Mouse (Mus musculus) macrophage (primary cell): ENCODE measurements around the gene Dgkd. TPM values are rescaled to one million over a fixed set of nuclear protein-coding genes. Genes with fewer than 3 reads are reported as not detected.
A peak's percentile ranks its signal among the peaks of the same experiment; 100 is the strongest.

Experiments
- H3K27ac ChIP-seq: fragments of 350-480 bp; formaldehyde crosslinking; 2 replicates; pipeline ENCODE4 v1.9.0; 2021
- H3K36me3 ChIP-seq: fragments of 350-480 bp; formaldehyde crosslinking; 2 replicates; pipeline ENCODE4 v1.9.0; 2021; ENCODE audit errors: inconsistent target
- H3K4me3 ChIP-seq: fragments of 350-480 bp; formaldehyde crosslinking; 2 replicates; pipeline ENCODE4 v1.9.0; 2021; ENCODE audit errors: inconsistent target
- H3K79me2 ChIP-seq: fragments of 350-480 bp; formaldehyde crosslinking; 2 replicates; pipeline ENCODE4 v1.9.0; 2021; ENCODE audit errors: inconsistent target
- WGBS: methylation state at CpG from one replicate; pipeline ENCODE4 v1.1.7; 2026; ENCODE audit warnings: inconsistent platforms; ENCODE audit not compliant: missing documents; 5-methylcytosine and 5-hydroxymethylcytosine counted together
- polyA plus RNA-seq: library from polyadenylated mRNA; stranded (reverse); fragments of 250-400 nt; gene quantifications from 3 replicates; pipeline ENCODE4 v1.2.4, GENCODE M21; 2018; ENCODE audit warnings: inconsistent platforms

The Dgkd gene
- polyA plus RNA-seq, 1 experiment from 2014 or later, result 33.2 TPM

DNA sequence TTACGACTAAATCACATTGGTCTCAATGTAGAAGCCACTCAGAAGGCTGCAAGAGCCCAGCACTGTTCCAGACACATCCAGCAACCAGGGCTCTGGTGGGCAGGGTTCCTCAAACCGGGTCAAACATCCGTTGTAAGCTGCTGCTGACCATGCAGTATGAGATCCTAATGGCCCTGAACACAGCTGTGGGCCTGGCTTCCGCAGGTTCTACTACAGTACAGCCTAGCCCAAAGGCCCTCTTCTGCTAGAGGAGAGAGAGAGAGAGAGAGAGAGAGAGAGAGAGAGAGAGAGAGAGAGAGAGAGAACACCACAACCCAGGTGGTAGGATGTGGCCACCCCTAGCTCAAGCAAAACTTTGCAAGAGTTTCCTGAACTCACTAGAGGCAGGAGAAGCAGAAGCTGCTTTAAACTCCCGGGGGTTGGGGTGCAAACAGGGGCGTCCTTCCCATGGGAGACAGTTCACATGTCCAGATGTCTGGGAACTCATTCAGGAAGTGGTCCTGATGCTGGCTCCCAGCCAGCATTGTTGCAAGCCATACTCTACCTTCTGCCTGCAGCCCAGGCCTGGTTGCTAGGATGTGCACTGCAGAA lies 23.4 kb upstream of the Dgkd start:
- Histone ChIP-seq H3K4me3 (no peak overlapping the region), H3K79me2 (no peaks in the 10 kb centered on the region), H3K27ac (peak overlapping the region; percentile 95), H3K36me3 (no peaks in the 10 kb centered on the region)
- WGBS, result 11% methylated on average over 6 of the region's 6 CpGs

DNA sequence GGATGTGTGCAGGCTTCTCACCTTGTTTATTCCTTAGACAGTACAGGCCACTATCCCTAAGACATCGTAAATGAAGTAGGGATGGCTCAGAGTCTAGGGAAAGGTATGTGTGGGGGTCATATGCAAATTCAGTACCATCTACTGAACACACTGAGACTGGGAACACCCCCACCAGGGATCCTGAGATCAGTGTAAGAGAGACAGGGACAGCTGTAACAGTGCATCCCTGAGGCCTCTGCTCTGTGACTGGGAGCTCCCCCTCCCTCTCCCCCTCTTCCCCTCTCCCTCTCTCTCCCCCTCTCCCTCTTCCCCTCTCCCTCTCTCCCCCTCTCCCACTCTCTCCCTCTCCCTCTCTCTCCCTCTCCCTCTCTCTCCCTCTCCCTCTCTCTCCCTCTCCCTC lies 16.6 kb upstream of the Dgkd start:
- H3K4me3 ChIP-seq, result no peak overlapping the region
- no peaks in the 10 kb centered on the region for H3K79me2 ChIP-seq
- WGBS, result 100% methylated on average over 1 of the region's 1 CpGs
- no peak overlapping the region for H3K27ac ChIP-seq
- H3K36me3 ChIP-seq, result no peaks in the 10 kb centered on the region

DNA sequence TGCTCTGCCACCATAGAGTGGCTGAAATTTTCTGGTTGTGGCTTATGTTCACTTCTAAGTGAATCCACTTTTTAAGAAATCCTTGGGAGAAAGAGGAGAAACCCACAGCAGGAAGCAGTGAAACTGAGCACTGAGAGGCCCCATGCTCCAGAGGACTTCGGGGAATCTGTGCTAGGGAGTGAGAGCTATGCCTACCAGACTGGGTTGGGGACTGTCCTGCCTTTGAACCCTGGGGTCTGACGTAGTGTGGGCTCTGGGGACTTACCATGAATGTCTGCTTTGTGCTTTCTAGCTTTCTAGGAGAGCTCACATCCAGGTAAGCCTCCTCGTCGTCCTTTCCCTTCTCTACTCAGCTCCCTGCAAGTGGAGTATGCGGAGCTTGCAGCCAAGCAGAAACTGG lies 16.1 kb upstream of the Dgkd start:
- Histone ChIP-seq H3K79me2 (no peaks in the 10 kb centered on the region), H3K36me3 (no peaks in the 10 kb centered on the region), H3K4me3 (no peak overlapping the region), H3K27ac (no peak overlapping the region)
- 89% methylated on average over 5 of the region's 5 CpGs for WGBS

DNA sequence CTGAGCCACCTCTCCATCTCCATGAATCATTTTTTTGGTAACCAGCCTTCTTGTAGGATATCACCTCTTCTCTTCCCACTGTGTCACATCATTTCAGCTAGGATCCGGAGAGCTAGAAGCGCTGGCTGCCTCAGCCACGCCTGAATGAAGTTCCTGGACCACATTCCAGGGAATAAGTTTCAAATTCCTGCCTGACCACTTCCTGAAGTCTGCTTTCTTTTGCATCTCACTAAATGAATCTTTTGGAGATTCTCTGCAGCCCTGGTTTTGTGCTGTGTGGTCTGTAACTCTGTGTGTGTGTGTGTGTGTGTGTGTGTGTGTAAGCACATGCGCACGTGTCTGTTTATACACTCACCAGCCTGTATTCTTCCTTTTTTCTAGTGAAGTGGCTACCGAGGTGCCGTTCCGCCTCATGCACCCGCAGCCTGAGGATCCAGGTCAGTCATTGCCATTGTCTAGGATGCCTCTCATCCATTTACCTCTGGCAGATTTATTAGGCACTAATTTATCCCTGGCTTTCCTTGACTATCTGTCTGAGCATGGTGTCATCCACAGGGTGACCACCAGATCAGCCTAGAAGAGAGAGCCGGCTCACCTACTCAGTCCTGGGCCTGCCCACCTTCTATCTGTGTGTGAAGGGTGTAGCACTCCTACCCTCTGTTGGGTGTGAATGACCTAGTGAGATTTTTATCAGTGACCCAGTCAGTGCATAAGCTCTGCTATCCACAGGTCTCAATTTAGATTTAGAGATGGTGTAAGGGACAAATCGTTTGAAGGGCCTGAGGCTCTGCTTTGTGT lies 12.5 kb upstream of the Dgkd start:
- Histone ChIP-seq H3K36me3 (no peaks in the 10 kb centered on the region), H3K27ac (no peak overlapping the region), H3K79me2 (no peaks in the 10 kb centered on the region), H3K4me3 (no peak overlapping the region)
- 88% methylated on average over 10 of the region's 11 CpGs for WGBS

DNA sequence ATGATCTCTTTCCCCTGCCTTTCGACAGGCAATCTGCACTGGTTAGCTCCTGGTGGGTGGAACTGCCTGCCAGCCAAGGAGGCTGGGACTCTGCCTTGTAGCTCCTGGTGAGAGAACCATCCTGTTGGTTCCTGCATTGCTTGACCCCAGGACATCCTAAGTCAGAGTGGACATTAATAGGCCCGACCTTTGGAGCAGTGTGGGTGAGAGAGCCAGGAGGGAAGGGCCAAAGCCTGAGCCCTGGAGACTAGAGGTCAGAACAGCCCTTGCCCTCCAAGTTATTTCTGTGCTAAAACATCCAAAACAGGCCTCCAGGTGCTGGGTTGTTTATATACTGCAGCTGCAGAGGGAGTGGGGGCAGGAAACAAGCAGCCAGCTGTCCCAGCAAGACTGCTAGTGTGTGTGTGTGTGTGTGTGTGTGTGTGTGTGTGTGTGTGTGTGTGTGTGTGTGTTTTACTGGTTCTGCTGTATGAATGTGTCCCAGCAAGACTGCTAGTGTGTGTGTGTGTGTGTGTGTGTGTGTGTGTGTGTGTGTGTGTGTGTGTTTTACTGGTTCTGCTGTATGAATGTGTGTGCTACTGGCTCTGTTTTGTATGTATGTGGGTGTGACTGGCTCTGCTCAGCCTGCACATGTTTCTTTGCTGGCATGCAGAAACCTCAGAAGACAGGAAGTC lies 6.1 kb upstream of the Dgkd start:
- H3K4me3 ChIP-seq, result no peak overlapping the region
- H3K36me3 ChIP-seq, result no peaks in the 10 kb centered on the region
- H3K27ac ChIP-seq, result peak overlapping the region; percentile 97
- no peaks in the 10 kb centered on the region for H3K79me2 ChIP-seq
- WGBS, result 11% methylated on average over 2 of the region's 2 CpGs

DNA sequence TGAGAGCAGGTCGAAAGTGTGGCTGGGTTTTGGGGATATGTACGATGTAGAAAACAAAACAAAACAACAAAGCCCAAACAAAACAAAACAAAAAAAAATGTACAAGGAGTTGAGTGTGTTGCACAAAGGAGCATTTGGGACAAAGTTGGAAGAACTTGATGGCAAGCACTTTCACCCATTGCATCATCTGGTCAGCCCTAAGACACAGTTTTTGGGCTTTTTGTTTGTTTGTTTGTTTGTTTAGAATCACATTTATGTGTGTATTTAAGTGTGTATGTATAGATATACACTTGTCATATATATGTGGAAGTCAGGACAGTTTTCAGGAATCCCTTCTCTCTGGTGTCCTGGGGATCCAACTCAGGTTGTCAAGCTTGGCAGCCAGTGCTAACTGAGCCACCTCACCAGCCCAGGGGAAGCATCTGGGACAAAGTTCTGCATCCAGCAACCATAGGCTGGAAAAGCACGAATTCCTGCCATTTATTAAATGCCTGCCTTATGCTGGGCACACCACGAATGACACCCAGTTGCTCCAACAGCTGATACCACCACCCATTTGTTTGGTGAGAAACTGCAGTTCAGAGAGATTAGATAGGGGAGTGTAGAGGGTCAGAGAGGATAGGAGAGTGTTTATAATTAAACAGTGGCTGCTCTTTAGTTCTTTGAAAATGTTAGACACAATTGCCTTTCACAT lies 5.5 kb upstream of the Dgkd start:
- Histone ChIP-seq H3K27ac (peak overlapping the region; percentile 97), H3K36me3 (no peaks in the 10 kb centered on the region), H3K4me3 (no peak overlapping the region), H3K79me2 (no peaks in the 10 kb centered on the region; the same call in 1 of the 2 replicates)
- whole genome bisulfite sequencing, result 28% methylated on average over 3 of the region's 4 CpGs

DNA sequence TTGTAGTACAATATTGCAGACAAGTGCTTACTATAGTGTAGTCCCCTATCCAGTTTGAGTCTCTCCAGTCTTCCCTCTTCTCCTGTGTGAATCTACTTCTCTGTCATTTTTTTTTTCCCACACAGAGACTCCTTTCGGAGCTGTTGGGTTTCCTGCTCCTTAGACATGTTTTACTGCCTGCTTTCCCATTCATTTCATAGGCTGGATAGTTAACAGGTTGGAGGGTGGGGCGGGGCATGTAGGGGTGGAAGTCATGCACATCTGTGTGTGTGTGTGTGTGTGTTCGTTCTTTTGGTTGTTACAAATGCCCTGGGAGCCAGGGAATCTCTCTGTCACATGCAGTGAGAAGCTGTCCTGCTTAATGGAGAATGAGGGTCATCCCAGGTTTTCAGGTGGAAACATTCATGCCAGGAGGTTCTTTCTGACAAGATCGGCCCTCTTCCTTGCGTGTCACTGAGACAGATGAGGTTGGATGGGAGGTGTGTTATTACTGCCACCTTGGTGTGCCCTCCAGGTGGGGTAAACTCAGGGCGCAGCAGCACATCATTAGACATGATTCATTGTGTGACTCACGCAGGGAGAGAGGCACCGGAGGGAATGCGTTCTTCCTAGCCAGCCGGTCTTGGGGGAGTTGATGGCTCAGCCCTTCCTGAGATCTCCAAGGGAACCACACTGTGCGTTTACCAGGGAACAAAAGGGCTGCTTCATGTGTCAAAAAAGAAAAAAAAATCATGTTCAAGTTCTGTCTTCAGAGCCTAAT lies 4.7 kb upstream of the Dgkd start:
- 60% methylated on average over 11 of the region's 11 CpGs for WGBS
- peak overlapping the region; percentile 97 for H3K27ac ChIP-seq

DNA sequence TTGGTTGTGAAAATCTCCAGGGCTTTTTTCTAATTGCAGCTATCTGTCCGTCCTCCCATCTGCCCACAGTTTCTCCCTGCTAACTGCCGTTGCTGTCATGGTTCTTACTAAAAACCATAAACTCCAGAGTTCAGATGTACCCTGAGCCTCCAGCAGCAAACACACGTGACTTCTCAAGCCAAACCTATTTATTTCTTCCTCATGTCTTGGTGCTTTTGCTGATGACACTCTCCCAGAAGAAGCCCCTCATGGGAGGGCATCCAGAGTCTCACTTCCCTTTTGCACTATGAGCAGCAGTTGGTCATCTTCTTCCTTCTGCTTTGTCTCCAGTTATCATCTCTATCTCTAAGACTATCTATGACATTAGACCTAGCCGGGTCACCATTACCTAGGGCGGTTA lies 3.8 kb upstream of the Dgkd start:
- Histone ChIP-seq H3K79me2 (peaks cover 8% of the 10 kb centered on the region), H3K27ac (peak overlapping the region; percentile 97), H3K36me3 (no peaks in the 10 kb centered on the region), H3K4me3 (peak overlapping the region; percentile 15)
- WGBS, result 9% methylated on average over 5 of the region's 5 CpGs

More for the DNA sequence above, 4.7 kb upstream of the Dgkd start:
- H3K4me3 ChIP-seq, result peak overlapping the region; percentile 15
- H3K79me2 ChIP-seq, result no peaks in the 10 kb centered on the region; the same call in 1 of the 2 replicates
- H3K36me3 ChIP-seq, result no peaks in the 10 kb centered on the region

DNA sequence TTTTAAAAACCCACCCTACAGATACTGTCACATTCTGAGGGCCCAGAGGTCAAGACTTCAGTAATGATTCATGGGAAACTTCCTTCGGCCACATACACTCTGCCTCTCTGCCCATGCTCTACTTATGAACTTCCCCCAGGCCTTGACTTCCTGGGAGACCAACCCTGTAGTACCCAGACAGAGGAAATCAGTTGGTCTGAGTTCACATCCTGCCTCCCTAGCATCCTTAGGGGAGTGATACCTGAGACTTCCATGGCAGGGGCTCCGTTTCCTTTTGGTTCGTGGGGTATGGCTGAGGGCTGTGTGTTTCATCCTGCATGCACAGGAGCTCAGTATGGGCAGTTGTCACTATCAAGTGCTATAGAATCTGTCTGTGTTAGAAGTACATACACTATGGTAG lies 1.7 kb upstream of the Dgkd start:
- peaks cover 28% of the 10 kb centered on the region for H3K79me2 ChIP-seq
- no peak overlapping the region for H3K4me3 ChIP-seq
- 74% methylated on average over 3 of the region's 3 CpGs for WGBS
- peak overlapping the region; percentile 97 for H3K27ac ChIP-seq
- no peaks in the 10 kb centered on the region for H3K36me3 ChIP-seq

DNA sequence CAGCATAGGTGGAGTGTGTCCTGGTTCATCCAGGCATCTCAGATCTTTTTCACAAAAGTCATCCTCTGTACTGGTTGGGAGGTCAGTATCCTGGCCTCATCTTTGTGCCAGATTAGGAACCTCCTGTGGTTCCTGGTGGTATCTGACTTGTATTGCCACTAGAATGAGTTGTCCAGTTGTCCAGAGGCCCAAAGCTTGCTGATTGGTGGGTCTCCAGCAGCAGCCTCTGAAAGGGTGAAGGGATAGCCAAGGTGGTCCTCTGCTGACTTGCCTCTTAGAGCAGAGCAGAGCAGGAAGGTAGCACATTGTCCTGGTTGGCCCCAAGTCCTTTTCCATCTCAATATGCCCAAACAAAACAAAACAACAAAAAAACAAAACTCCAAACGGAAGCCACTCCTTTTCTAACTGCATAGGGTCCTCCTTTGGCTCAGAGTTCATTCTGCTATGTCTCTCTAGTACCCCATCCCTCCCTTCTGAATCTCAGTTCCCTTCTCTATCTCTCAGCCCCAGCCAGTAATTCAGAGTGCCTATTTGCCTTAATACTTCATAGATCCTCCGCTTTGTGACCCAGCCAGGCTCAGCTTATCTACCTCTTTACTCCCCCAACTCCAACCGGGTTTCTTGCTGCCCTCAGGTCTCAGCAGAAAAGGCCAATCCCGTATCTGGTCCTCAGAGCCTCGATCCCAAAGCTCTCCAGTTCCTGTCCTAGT lies 851 bp upstream of the Dgkd start:
- WGBS, result 61% methylated on average over 5 of the region's 5 CpGs
- Histone ChIP-seq H3K36me3 (no peaks in the 10 kb centered on the region), H3K4me3 (no peak overlapping the region; the same call in 1 of the 2 replicates), H3K27ac (peak overlapping the region; percentile 97), H3K79me2 (peaks cover 37% of the 10 kb centered on the region)

DNA sequence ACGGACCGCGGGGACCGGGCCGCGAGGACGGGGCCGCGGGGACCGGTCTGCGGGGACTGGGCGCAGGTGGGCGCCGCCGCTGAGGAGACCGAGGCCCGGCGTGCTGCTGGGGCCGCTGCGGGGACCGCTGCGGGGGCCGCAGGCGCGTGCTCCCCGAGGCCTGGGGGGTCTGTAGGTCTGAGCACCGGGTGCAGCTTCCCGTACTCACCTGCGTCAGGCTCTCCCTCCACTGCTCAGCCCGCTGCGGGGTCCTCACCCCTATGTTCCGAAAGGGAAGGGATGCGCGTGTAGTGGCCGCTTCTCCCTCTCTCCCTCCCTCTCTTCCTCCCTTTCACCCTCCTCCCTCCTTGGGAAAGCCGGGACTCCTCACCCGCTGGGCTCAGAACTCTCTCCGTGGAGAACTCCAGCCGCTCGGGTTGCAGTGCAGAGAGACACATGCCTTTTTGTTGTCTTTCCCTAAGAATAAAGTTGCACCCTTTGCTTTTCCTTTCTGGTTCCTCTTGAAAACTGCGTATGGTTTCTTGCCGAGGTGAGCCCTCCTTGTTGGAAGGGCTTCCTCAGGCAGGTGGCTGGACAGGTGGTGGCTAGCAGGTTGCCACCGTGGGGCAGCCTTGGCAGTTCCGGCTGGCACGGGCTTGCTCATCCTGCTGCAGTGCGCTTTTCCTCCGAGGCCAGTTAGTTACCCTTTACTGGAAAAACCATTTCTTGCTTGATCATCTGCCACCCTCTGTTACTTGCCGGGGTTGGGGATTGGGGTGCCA lies 694 bp downstream of the Dgkd start:
- peaks cover 53% of the 10 kb centered on the region for H3K79me2 ChIP-seq
- peak overlapping the region; percentile 92 for H3K27ac ChIP-seq
- 2% methylated on average over 45 of the region's 48 CpGs for WGBS
- H3K4me3 ChIP-seq, result peak overlapping the region; percentile 97
- no peaks in the 10 kb centered on the region for H3K36me3 ChIP-seq

DNA sequence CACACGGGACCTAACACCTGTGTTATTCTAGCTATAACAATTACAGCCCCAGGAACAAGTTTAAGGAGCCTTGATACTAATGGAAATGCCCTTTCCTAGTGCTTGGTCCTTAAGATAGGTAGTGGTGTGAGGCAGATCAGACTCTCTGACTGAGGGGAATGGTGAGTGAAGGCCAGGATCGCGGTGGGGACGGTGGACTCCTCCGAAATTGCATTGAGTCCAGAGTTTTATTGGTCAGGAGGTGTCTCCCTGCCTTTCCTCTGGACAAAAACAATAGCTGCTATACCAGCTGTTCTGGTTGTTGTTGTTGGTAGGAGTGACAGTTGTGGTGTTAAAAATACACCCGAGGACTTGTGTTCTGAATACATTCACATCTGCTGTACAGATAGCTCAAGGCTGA lies 1.3 kb downstream of the Dgkd start:
- peak overlapping the region; percentile 97 for H3K4me3 ChIP-seq
- WGBS, result 10% methylated on average over 6 of the region's 6 CpGs

DNA sequence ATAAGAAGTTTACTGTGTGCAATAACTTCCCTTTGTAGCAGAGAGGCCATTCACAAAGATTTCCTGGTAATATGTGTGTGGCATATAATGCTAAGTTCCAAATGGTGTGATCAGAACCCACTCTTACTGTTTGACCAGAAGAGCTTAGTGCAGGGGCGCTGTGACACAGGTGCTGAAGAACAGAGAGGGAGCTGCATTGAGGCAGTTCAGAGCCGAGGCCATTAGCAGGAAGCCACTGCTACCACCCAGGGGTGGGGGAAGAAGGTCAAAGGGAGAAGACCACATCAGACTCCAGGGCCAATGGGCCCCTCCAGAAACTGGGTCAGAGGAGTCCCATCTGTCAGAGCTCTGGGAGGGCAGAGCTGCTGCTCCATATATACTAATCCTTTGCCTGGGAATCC lies 1.8 kb downstream of the Dgkd start:
- peaks cover 63% of the 10 kb centered on the region for H3K79me2 ChIP-seq
- peak overlapping the region; percentile 97 for H3K4me3 ChIP-seq
- 5% methylated on average over 2 of the region's 2 CpGs for WGBS
- H3K27ac ChIP-seq, result peak overlapping the region; percentile 92
- no peaks in the 10 kb centered on the region for H3K36me3 ChIP-seq

More for the DNA sequence above, 1.3 kb downstream of the Dgkd start:
- peak overlapping the region; percentile 92 for H3K27ac ChIP-seq
- no peaks in the 10 kb centered on the region for H3K36me3 ChIP-seq
- peaks cover 59% of the 10 kb centered on the region for H3K79me2 ChIP-seq
